Mouse (Mus musculus): Measurements from ENCODE around the gene Acp1.
A peak's percentile ranks its signal among the peaks of the same experiment; 100 is the strongest.

The Acp1 gene

DNA sequence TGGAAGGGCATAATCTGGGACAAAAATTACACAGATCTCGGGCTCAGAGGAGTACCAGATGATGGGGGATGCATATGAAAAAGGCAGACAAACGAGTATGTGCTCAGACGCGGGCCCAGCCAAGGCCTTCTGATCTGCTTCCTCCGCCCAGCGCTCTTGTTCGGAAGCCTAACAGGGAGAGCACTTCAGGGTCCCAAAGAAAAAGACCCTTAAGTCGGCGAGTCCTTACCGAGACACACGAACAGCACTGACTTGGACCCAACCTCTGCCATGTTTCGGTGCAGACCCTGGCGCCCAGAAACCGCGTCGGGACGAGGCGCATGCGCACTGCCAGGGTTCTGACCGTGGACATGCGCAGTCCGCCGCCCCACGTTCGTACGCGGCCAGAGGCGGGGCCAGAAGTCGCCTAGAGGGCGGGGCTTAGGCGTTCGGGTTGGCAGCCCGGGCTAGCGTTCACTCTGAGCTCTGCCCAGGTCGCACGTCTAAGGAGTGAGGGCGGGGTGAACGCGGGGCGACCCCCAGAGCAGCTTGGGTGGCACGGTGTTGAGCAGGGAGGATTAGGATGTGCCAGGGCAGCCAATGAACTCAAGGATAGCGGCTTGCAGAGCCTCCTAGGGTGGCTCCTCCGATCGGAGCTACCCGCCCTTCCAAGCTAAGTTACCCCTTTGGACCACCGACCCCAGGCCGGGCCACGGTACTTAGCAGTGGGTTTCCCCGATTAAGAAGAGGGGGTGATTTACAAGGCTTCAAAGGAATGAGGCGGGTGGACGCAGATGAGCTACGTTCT lies at the start of gene Acp1, which contains the start of gene Sh3yl1:
TSS of gene Acp1 (minus strand) at position 329 of the 787 bp plus-strand sequence.
TSS of gene Sh3yl1 (plus strand) at position 408 of the 787 bp plus-strand sequence.
- peak; percentile 91 for DNase-seq (ENCODE audit: low read depth, low spot score)

DNA sequence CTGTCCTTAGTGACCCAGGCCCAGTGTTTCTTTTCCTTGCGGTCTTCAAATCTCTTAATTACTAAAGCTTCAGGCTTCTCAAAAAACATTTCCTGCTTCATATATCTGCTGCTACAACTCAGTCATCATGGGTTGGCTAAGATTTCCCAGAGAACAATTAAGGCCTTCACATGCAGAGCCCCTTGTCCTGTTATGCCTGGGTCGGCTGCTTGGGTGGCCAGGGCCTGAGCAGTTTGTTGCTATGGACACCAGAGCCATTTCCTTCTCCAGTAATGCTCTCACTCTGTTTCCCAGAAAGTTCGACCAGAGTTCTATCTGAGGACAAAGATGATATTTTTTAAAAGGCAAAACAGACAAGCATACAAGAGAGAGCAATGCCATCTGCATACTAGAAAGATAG lies 32.8 kb upstream of the Acp1 start:
- DNase-seq (ENCODE audit: low read depth, low spot score) = no peak

DNA sequence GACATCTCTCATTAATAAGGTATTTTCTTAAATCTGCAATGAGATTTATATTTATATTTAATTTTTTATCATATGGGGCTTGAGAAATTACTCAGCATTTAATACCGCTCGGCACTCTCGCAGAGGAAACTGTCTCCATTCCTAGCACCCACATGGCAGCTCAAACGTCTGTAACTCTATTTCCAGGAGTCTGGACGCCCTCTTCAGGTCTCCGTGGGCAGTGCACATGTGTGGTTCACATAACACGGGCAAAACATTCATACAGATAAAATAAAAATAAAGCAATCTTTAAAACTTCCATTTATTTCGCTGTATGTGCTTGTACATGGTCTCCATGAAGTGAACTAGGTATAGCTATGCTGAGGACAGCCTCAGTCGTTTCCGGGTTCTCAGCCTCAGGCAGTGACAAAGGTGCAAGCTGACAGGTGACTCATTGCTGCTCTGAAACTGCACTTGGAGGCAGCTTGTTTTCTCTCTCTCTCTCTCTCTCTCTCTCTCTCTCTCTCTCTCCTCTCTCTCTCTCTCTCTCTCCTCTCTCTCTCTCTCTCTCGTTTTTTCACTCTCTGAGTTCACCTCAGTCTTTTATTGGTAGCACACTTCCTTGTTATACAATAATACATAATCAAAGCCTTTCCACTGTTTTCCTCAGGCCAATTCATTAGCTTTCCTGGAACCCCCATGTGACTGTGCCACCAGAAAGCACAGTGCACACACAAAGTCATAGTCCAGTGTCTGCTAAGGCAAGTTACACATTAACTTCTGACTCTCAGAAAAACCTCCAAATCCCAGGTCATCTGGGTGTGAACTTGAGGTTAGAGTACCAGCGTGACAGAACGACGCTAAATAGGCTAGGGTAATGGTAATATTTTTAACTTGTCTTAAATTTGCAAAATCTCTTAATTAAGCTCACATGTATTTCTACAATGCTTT lies 31.9 kb upstream of the Acp1 start:
- no peak for DNase-seq (ENCODE audit: low read depth, low spot score)

DNA sequence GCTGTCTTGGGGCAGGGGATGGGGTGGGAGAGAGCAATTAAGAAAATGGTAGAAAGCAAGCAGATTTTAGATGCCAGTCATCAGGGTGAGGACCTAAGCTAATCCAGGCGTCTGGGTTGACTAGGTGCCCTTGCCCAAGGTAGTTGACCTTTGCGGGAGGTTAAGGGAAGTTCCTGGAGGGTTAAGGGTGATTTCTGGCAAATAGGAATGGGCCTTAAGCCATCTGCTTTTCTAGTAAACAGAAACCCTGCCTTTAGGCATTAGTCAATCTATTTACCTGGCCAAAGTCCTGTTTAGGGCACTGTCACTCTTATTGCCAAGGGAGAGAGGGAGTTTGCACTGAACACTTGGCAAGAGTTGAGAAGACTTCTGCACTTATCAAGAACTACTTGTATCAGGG lies 25.5 kb upstream of the Acp1 start:
- DNase-seq (ENCODE audit: low read depth, low spot score) = no peak

DNA sequence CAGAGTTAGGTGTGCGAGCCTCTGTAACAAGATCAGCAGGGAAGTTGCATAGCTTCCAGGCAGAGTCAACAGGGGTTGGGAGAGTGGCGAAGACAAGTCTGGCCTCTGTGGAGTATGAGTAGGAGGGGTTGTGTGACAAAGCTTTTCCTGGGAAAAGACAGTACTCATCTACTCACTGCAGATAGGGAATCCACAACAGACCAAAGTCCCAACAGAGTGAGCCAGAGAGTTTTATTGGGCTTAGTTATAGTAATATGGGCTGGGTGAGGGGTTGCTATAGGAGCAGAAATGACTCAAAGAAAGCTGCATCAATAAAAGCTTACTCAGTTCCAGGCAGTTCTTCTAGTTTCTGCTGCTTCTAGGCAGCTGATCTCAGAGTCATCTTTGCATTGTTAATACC lies 21.9 kb upstream of the Acp1 start:
- DNase-seq (ENCODE audit: low read depth, low spot score) = no peak

DNA sequence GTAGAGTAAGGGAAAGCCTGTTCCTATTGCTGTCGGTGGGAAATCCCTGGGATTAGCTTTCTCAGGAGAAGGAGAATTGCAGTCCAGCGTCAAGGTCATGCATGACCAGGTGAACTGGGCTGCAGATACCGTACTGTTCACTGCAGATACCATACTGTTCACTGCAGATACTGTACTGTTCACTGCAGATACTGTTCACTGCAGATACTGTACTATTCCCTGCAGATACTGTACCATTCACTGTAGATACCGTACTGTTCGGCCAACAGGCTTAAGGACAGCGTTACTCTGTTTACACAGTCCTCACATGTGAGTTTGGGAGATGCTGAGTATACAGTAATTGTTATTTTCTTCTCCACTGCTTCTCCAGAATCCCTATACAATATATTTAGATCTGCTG lies 16.8 kb upstream of the Acp1 start:
- DNase-seq (ENCODE audit: low read depth, low spot score) = no peak

DNA sequence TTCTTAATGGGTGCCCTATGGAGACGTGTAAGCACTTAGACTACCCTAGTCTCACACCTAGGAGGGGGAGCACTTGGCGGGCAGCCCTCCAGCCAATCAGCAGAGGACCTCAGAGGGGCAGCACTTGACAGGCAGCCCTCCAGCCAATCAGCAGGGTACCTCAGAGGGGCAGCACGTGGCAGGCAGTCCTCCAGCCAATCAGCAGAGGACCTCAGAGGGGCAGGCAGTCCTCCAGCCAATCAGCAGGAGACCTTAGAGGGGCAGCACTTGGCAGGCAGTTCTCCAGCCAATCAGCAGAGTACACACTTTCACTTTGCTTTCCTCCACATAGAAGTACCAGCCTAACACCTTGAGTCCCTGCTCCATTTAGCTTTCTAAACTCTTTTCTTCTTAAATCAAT lies 11.0 kb upstream of the Acp1 start:
- DNase-seq (ENCODE audit: low read depth, low spot score) = no peak

DNA sequence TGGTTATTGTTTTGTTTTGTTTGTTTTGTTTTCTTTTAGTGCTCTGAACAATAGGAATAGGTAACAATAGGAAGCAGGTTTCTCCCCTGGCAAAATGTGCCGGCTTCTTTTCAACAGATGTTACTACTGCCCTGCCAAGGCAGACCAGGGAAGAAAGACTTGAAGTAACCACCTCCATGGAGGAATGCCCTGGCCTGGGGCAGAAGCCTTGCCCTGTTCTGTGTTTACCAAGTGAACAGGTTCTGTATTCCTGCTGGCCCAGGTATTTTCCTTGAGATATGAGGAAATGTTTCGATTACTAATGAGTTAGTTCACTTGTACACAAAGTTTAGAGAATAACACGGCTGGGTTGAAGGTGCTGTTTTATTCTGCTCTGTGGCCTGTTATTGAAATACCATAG lies 1.5 kb upstream of the Acp1 start:
- no peak for DNase-seq (ENCODE audit: low read depth, low spot score)

DNA sequence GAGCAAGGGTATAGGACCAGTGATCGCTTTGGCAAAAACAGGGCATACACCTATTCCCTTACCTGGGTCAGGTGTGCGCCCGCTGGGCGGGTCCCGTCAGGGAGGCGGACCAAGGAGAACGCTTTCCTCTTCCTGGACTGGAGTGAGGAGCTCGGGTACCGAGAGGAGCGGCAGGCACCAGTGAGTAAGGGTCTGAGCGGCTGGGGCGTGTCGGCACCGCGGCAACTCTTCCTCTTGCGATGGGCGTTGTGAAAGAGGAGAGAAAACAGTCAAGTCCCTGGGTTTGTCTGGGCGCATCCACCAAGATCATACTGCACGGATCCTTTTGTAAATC lies 626 bp upstream of the Acp1 start:
- DNase-seq (ENCODE audit: low read depth, low spot score) = no peak

DNA sequence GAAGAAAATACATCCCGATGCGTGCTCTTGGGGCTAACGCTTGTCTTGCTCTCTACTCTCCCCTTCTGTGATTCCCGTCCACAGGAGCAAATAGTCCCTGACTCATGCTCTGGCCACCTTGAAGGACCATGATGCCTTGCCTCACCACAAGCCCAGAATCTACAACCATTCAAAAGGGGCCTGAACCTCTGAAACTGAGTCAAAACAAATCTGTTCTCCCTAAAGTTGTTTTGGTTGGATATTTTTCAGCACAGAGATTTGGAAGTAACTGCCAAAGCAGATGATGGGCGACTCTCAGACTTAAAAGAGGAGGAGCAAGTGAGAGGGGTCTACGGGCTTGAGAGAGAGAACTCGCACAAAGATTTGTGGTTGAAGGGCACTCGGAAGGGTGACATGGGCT lies 529 bp downstream of the Acp1 start:
- DNase-seq (ENCODE audit: low read depth, low spot score) = peak; percentile 53

DNA sequence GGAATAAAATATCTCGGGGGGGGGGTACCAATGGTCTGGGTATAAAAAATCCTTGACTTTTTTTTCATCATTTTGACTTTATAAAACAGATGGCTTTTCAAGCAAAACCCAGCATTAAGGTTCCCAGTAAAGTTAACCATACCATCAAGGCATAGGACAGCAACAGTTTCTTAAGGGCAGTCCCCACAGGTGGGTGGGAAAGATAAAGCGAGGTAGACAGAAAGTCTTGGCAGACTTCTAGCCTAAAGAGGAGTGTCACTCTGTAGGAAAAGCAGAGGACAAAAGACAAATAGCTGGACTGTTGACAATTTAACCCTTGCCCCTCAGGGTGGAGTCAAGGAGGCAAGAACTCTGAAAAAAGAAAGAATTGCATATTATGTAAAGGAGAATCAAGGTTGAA lies 1.5 kb downstream of the Acp1 start:
- peak; percentile 77 for DNase-seq (ENCODE audit: low read depth, low spot score)

DNA sequence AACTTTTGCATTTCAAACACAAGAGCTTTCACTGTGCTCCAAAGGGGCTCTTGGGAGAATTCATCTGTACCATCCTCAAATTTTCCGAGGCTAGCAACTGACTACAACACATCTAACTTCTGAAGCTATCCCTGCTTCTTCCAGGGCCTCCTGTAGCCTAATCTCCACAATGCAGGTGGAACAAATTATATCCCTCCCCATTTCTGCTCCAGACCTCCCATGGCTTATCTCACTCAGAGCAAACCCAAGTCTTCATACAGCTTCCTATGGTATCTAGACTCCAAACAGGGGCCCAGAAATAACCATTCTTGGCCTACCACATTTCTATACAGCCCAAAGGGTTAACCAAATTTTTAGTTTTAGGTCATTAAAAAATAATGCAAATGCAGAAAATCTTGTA lies 2.7 kb downstream of the Acp1 start:
- DNase-seq (ENCODE audit: low read depth, low spot score) = peak; percentile 83

DNA sequence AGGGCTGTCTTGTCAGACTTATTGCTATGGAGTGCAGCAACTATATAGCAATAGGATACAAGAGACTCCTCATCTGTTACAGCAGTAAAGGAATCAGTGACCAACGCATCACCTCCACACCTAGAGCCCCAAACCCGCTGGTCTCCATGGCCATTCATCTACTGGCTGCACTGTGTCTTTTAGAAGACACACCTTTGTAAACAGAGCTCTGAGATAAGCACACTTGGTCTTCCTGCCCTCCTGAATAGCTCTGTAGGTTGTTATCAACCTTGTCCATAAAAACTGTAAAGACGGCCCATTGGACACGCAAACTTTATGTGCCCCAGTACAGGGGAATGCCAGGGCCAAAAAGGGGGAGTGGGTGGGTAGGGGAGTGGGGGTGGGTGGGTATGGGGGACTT lies 14.3 kb downstream of the Acp1 start:
- DNase-seq (ENCODE audit: low read depth, low spot score) = no peak

DNA sequence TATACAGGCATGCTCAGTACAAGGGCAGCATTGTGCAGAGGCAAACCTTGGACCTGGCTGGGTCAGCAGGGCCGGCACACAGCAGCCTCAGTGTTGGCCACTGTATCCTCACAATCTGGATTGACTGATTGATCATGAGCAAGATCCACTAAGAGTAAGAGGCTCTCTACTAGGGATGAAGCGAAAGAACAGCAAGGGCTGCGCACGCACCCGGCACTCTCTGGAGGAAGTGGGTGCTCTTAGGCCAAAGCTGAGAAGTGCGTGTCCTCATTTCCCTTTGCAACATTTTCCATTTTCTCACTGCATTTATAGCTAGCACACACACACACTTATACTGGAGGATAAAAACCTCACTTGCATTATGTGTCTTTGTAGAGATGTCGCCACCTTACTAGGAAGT lies 20.0 kb downstream of the Acp1 start:
- no peak for DNase-seq (ENCODE audit: low read depth, low spot score)

DNA sequence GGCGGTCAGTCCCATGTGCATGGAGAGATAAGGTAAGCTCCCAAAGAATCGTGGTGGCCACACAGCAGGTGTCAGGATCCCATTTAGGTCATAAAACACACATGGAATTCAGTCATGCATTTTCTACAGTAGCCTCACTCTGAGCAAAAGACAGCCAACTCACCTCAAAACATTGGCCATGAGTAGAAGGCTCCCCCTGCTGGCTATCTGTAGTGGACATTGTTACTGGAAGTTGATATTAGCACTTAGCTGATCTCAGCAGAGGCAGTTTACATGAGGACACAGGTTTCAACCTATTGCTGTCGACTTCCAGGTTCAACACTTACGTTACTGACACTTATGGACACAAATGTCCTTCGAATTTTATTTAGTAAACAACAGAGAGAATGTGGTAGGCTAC lies 21.3 kb downstream of the Acp1 start:
- DNase-seq (ENCODE audit: low read depth, low spot score) = no peak

DNA sequence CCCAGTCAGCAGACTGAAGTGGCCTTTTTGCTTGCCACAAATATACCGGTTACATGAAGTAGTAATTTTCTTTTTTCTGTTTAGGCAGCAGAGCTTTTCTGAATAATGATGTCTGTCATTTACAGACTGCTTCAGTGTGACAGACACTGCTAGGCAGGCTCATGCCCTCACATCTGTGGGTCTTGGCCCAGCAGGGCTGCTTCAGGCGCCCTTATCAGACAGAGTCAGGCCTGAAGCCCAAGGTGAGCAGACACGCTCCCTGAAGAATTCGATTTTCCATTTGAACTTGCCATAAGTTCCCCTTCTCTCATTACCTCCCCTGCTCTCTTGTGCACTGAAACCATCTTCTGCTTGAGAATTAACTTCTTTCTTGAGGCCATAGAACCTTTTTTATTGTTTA lies 23.4 kb downstream of the Acp1 start:
- no peak for DNase-seq (ENCODE audit: low read depth, low spot score)

DNA sequence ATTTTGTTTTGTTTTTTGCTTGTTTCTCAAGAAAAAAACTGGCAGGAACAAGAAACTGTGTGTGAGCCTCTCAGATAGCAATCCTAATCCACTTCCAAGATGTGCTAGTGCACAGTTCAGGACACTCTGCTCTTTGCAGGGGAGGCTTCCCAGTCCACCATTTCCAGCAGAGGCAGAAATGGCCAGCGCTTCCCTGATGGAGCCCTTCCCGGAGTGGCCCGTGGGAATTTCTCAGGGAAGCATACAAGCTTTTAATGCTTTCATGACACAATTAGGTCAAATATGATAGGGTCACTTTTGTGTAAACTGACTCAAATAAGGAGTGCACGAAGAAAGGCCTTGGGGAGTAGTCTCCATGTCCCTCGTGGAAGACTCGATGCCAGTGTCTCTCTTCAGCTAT lies 25.5 kb downstream of the Acp1 start:
- no peak for DNase-seq (ENCODE audit: low read depth, low spot score)

DNA sequence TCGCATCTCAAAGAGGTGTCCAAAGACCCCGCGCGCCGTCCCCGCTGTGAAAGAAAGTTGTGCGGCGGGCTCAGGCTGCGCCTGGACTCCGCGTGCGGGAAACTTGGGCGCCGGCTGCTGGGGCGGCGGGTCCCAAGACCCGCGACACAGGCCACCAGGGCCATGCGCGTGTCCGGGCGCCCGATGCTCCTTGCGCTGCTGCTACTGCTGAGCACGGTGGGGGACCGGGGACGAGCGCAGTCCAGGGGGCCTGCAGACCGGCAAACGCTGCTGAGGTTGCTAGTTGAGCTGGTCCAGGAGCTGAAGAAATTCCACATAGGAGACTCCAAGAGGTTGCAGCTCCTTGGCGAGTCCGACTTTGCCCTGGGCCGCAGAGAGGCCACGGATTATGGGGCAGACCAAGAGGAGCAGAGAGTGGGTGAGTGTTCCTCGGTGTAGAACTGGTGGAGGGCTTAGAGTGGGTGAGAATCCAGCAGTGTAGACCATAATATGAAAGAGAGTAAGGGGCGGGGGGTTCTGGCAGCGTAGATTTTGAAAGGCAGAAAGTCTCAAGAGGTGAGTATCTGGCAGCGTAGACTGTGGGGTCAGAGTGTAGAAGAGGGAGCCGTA lies 26.7 kb downstream of the Acp1 start:
- no peak for DNase-seq (ENCODE audit: low read depth, low spot score)

DNA sequence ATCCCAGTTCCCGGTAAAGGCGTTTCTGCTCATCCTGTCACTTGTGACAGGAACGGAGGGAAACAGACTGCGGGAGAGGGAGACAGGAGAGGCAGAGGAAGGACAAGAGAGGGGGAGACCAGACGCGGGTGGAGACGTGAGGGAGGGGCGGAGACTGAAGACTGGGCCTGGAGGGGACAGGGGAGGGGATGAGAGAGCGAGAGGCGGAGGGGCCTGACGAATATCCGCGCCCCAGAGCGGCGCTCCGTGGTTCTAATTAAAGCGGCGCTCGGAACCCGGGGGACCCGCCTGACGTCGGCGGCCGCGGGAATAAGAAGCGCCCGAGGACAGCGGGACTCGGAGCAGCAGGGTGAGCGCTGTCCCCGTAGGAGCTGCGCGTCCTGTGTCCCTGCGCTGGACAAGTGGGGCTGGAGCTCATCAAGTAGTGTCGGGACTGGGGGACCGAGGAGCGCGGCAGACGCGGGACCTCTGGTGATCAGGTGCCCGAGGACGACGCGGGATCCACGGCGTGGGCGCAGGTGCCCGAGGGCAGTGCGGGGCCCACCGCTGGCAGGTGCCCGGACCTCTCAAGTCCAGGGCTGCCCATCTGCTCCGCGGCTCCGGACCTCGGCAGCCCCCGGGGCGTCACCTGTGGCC lies 27.3 kb downstream of the Acp1 start, which contains the start of gene Alkal2:
TSS of gene Alkal2 (plus strand) at position 337 of the 636 bp plus-strand sequence.
- no peak for DNase-seq (ENCODE audit: low read depth, low spot score)

DNA sequence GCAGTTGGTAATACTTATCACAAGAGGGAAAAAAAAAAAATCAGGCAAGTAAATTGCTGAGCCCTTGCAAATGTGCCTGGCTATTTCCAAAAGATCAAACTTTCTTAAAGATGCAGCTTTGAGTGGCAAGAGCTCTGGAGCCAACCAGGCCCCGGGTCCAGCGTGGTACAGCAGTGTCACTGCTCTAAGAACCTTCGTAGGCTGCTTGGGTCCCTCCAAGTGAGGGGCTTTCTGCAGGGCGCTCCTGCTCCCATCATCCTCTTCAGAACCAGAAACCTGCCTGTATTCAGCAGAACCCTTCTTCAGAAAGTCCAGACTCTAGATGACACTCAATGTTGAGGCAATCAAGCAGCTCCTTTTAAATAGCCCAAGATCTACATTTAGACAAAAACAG lies 27.8 kb downstream of the Acp1 start:
- no peak for DNase-seq (ENCODE audit: low read depth, low spot score)

DNA sequence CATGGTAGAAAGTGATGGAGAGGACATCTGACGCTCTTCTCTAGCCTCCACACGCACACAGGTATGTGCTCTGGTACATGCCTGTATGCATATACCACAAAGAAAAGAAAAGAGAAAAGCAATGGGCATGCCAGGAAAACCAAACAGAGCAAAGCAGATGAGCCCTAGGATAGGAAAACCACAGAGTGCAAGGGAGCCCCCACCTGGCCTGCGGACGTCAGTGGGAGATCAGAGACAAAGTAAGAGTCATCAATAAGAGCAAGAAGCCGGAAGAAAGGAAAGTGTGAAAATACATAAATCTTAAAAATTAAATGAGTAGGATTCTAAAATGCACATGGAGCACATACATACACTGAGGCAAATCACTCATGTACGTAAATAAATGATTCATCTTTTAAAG lies 31.9 kb downstream of the Acp1 start:
- DNase-seq (ENCODE audit: low read depth, low spot score) = no peak

DNA sequence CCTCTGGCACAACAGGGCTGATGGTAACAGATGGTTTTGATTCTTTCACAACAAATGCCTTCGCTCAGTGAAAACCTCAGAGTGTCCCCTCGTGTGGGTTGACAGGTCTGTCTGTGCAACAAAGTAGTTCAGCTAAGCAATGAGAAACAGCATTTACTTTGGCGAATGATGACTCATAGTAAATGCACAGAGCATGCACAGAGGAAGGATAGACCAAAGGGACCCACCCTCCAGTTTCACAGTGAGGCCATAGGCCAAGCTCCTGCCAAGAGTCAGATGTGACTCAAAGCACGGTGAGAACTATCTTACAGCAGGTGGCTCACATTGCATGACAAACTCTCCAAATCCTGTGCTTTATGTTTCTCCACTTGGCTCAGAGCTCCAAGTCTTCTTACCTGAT lies 45.6 kb downstream of the Acp1 start:
- DNase-seq (ENCODE audit: low read depth, low spot score) = no peak
